Mouse (Mus musculus): ENCODE measurements around the gene Trak1.

The Trak1 gene

DNA sequence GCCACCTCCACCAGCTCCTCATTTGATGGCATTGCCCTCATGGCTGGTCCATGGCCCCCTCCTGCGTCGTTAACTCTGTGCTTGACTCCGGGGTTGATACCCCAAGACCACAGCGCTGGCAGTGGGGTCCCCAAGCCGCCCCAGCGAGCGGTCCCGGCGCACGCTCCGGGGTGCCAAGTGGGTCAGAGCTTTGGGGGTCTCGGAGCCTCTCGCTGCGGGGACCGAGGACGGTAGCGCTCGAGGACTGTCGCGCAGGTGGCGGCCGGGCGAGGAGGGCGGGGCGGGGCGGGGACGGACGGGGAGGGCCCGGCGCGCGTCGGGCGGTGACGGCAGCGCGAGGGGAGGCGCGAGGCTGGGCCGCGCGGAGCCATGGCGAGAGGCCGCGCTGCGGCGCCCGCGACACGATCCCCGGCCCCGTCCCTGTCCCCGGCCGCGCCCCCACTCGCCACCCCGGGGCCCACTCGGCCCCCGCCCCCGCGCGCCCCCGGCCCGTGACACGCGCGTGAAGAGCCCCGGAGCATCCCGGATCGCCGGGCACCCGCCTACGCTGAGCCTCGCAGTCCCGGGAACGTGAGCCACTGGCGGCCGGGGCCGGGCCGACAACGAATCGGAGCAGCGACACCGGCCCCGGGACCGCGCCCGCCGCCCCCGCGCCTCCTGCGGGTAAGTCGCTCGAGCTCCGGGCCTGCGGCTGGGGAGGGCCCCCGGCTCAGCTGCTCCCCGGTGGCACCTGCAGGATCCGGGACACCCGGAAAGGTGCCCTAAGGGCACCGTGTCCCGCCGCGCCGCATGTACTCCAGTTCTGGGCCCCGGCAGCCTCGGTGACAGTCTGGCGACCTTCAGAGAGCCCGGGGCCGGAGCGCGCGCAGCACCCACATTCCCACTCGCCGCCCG, at the start of gene Trak1:
Gene Trak1, plus strand, starts transcription at position 332 of the 894 bp plus-strand sequence.
- DNase-seq (ENCODE audit: low read depth, low spot score) = no peak

DNA sequence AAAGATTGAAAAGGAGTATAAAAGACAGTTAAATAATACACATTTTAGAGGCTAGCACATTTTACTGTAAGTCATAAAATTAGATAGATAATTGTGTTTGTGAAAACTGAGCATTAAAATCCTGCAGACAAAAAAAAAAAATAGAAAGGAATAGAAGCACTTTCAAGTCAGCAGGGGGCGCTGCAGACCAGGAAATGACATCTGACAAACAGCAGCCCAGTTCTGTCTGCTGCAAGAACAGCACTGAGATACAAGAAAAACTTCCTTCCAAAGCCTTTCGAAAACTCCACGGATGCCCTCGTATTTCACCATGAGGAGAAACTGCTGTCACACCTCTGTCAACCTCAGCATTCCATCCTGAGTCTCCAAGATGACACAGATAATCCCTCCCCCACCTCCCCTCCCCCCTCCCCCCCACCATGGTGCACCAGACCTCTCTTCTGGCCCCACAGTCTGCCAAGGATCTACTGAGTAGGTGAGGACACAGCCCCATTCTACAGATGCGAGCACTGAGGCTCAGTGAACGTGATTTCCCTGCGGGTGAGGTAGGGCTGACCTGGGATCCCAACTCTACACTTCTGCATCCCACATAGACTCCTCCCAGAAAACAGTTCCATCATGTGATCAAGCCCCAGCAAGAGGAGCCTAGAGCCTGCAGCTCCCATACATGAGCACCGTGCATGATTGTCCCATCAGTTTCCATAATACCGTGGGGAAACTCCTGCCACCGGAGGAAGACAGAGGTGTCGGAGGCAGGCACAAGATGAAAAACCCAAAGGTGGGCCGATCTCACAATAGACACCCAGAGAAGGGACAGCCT, 49.1 kb upstream of the Trak1 start:
- DNase-seq (ENCODE audit: low read depth, low spot score) = peak; percentile 80

DNA sequence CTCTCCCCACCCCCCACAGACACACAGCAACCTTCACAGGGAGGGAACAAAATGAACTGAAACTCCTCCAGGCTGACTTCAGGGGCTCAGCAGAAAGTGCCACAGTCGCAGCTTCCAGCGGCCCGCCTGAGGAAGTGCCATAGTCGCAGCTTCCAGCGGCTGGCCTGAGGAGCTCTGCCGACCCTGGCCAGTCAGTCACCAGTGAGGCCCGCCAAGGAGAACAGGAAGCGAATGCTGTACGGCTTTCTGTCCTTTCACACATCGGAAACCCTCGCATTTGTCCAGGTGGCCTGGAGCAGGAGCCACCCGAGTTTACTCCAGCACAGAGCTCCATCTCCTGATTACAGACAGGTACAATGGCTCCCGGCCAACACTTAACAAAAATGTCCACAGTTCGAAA, 47.5 kb upstream of the Trak1 start:
- no peak for DNase-seq (ENCODE audit: low read depth, low spot score)

DNA sequence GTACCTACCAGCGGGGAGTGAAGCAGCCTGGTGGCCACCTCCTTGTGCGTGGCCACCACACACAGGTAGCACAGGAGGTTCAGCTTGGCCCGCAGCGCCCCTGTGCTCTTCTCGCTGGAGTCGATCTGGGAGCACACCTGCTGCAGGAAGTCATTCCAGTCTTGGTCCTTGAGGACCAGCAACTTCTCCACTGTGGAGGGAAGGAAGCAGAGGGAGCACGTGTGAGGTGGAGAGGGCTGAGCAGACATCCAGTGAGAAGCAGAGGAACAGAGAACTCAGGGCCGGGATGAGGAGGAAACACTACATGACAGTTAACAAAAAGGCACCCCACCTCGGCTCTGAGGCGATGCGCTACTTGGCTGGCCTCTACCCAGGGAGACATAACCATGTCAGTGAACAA, 46.4 kb upstream of the Trak1 start:
- no peak for DNase-seq (ENCODE audit: low read depth, low spot score)

DNA sequence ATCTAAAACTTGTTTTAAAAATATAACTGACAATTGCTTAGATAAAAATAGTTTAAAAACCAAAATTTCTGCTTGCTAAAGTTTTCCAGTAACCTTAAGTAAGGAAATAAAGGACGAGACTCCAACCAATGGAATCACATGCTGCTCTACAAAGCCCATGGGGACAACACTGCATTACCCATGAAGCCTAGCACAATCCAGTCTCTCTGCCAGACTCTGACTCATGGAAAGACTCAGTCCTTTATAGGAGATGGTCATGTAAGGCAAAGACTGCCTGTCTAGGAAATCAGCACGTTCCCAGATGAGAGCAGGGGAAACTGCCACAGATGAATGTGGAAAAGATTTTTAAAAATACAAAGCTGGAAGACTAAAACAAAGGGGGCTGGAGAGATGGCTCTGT, 43.3 kb upstream of the Trak1 start:
- no peak for DNase-seq (ENCODE audit: low read depth, low spot score)

DNA sequence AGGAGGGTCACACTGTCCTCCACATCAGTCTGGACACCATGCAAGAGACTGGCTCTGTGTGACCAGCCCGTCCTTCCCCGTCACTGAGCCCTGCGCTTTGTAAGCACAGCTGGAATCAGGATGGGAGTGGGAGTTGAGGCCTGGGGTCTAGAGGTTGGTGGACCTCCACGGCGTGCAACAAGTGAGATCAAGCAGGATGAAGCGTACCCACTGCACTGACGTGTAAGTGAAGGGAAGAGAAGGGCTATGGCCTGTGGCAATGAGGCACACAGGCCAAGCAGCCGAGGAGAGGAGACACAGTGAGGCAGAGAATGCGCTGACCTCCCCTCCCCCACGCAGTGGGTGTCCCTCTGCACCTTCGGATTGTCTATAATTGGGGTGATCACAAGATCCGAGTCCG, 42.5 kb upstream of the Trak1 start:
- no peak for DNase-seq (ENCODE audit: low read depth, low spot score)

DNA sequence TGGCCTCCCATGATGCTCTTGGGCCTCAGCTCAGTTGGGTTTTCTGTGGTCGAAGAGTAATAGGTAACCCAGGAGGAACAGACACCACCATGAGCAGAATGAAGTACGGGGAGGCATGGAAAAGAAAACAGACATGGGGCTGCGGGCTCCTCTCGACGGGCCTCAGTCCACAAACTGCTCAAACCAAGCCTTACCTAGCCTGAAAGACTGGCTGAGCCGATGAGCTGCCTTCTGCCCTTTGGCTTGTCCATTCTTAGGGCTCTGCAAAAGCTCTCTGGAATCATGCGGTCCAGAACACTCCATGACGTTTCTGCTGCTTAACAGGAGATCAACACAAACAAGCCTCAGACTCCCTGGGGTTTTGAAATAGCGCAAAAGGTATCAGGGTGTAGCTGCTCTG, 40.2 kb upstream of the Trak1 start:
- no peak for DNase-seq (ENCODE audit: low read depth, low spot score)

DNA sequence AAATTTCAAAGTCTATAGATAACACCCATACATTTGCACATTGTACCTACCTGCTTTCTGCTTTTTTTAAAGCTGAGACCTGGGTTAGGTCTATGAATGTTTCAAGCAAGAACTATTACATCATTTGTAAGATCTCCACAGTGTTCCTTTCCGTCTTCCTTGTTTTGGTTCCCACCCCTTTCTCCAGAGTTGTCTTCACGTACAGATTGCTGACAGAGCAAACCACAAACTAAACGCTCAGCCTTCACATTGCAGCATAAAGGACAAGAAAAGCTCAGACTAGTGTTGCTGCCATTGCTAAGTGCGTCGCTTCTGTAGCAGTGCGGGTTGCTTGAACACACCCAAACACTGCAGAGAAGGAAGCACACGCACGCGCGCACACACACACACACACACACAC, 32.0 kb upstream of the Trak1 start:
- DNase-seq (ENCODE audit: low read depth, low spot score) = no peak

DNA sequence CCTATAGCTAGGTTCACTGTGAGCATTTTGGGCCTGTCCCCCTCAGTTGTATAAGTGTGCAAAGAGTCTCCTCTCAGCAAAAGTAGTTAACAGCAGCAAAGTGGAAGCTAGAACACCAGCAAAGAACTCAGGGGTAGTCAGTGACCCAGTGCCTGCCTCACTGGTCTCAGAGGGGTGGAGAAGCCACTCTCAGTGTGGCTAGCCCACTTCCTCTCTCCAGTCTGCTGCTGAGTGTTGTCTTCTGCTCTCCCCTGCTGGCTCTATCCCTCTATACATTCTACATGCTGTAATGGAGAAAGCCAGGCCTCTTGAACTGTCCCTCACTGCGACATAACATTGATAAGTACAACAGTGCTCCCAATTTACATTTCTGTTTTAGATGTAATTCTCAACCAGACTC, 26.2 kb upstream of the Trak1 start:
- DNase-seq (ENCODE audit: low read depth, low spot score) = no peak

DNA sequence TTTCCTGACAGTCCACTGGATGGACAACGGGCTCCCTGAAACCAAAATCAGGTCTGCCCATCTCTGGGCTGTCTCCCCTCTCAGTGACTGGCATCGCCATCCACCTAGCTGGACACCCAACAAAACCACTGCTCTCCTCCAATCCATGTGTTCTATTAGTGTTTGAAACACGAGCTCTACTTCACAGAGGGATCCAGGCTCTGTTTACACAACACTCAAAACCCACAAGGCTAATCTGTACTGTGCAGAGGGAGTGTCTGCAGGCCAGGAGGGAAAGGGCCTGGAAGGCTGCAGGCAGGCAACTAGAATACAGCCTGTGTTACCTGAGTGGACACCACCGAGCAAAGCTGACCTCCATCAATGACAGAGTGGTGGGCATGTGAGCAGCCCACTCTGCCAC, 25.7 kb upstream of the Trak1 start:
- DNase-seq (ENCODE audit: low read depth, low spot score) = no peak

DNA sequence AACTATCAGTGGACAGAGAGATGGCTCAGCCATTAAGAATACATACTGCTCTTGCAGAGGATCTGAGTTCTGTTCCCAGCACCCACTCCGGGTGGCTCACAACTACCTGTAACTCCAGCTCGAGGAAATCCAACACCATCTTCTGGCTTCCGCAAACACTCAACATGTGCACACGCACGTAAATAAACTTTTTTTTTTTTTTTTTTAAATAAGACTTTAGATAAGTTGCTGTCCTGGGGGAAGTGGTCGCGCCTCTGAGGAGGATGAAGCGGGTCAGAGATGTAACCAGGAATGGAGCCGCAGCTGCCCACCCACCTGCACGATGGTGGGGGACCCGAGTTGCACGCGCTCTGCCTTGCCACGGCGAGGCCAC, 20.6 kb upstream of the Trak1 start:
- no peak for DNase-seq (ENCODE audit: low read depth, low spot score)

DNA sequence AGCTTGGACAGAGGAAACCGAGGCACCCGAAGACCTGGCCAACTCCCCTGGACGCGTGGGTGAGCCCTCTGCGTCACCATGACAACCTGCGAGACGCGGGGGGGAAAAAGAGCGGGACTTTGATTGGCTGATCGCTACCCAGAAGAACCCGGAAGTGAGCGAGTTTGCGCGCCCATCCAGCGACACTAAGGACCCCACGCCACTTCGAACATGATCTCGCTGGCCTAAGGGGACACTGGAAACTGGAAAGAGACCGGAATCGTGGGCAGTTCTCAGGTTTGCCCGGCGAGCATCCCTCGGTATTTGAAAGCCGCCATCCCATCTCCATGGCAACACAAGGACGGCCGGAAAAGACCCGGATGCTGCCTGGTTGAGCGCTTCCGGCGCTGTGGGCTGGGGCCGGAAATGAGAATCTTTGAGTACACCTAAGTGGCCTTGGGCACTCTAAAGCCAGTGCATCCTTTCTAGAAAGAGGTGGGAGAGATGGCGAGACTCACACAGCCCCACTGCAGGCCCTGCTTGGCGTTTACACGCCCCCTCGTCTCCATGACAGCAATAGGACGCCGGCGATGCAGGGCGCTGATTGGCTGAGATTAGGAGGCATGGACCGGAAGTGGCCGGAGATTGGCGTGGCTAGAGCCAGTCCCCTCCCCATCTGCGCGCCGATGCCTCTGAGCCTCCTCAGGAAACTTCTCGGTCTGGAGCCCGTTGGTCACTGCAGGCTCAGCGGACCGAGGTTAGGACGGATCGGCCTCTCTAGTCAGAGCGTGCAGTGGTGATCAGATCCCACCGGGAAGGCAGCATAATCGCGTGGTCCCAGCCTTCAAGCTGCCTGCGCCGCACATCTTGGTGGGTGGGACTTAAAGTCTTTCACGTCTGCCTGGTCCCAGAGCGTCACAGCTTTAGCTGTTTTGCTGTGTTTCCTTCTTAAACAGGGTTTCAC, 19.9 kb upstream of the Trak1 start, which contains the start of gene Ulk4:
Gene Ulk4, minus strand, starts transcription at position 80 of the 943 bp plus-strand sequence.
- peak; percentile 87 for DNase-seq (ENCODE audit: low read depth, low spot score)

DNA sequence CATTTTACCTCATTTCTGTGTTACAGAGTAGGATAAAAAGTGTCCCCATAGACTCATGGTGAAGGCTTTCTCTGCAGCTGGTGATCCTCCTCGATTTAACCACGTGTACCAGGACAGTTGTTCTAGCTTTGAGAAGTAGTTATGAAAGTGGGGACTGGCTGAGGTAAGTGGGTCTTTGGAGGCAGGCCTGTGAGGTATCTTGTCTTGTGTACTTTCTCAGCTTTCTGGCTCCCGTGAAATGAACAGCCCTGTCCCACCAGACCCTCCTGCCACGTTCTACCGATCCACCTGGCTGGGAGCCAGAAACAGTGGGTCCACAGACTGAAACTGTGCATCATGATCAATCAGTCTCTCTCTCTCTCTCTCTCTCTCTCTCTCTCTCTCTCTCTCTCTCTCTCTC, 18.1 kb upstream of the Trak1 start:
- DNase-seq (ENCODE audit: low read depth, low spot score) = no peak

DNA sequence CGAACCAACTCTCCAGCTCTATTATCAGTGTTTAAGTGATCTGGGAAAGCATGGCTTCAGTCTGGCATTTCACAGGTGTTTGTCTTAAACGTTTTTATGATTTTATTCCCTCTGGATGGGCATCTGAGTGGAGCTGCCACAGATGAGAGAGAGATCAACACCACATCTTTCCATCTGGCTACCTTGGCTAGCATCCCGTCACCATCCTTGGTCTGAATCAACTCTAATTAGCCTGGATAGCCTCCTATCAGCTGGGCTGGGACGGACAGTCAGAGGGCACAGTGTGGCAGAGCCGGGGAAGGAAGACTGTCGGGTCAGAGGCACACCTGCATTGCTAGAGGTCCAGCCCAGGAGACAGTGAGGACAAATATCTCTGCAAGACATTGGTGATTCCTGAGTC, 15.4 kb upstream of the Trak1 start:
- DNase-seq (ENCODE audit: low read depth, low spot score) = no peak

DNA sequence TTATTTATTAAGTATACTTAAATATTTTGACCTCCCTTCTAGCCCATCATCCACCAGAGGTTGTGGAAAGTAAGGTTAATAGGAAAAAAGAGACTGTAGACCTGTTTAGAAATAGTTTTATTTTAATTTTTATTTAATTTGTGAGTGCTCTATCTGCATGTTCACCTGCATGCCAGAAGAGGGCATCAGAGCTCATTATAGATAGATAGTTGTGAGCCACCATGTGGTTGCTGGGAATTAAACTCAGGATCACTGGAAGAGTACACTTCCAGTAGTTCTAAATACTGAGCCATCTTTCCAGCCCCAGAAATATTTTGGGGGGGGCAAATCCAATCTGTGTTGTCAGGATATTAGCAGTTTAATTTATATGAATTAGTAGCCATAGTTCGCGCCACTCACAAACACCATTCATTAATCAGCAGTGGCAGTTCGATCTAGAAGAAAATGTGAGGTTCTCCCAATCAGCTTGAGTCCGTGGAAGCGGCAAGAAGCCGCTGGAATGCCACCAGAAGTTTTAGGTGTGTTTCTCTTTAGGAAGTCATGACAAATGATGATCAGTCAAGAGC, 13.6 kb upstream of the Trak1 start:
- DNase-seq (ENCODE audit: low read depth, low spot score) = no peak

DNA sequence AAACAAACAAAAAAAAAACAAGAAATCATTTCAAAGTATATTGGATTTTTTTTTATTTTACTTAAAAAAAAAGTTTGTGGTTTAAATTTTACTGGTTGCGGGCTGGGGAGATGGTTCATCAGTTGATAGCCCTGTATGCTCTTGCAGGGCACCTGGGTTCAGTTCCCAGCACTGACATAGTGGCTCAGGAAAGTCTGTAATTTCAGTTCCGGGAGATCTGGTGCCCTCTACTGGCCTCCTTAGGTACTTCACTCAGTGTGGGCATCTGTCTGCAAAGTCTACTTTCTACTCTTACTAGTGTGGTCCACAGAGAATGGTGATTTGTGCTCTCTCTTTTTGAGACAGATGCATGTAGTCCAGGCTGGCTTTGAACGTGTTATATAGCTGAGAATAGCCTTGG, 12.9 kb upstream of the Trak1 start:
- DNase-seq (ENCODE audit: low read depth, low spot score) = no peak

DNA sequence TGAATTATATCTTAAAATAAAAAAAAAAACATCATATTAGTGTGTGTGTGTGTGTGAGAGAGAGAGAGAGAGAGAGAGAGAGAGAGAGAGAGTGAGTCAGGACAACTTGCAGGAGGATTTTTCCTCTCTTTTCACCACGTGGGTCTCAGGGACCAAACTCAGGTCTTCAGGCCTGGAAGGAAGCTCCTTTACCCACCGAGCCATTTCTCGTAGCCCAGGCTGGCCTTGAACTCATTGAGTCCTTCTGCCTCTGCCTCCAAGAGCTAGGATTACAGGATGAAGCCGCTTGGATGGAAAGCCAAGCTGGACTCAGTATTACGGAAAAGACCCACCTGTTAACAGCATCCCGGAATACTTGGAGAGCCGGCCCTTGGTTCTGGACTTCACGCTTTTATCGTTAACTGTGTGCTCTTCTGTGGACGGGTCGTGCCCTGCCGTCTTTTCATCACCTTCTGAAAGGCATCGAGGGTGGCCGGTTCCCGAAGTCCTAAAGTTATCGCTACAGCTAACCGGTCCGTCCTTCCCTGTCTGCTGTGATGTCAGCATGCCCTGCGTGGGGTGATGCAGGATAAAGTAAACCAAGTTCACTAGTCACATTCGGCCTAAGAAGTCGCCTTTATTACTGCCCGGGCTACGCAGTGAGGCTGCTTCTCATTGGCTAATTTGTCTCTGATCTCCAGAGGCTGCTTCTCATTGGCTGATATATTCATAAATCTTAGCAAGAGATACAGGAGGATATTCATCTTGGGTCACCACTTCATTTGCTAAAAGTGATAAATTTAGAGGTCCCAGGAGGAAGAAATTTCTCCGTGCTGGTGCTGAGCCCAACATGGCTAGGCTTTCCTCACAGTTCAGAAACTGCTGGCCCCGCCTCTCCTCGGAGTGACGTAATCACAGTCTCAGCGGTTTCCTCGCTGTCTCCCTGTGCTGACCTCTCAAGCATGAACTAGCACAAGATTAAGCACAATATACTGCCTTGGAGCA, 11.7 kb upstream of the Trak1 start:
- no peak for DNase-seq (ENCODE audit: low read depth, low spot score)

DNA sequence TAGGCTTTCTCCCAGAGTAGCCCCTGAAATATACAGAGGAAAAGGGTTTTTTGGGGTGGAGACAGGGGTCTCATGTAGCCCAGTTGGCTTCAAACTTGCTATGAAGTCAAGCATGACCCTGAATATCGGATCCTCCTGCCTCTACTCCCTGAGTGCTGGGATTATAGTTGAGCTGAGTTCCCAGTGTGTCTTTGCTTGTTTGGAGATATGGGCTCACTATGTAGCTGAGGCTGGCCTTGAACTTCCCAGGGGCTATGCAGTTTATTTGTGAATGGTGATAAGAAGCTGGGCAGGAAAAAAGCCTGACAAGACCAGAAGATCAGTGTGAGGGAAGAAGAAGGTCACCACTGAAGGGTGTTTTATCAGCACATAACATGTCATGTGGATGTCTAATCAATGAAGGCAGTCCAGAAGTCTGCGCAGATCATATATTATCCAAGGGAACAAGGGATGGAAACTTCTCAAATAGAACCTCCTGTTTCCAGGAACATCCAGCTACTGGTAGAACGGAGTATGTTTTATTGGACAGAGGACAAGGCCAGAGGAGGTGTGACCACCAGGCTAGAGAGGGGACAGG, 10.9 kb upstream of the Trak1 start:
- DNase-seq (ENCODE audit: low read depth, low spot score) = no peak

DNA sequence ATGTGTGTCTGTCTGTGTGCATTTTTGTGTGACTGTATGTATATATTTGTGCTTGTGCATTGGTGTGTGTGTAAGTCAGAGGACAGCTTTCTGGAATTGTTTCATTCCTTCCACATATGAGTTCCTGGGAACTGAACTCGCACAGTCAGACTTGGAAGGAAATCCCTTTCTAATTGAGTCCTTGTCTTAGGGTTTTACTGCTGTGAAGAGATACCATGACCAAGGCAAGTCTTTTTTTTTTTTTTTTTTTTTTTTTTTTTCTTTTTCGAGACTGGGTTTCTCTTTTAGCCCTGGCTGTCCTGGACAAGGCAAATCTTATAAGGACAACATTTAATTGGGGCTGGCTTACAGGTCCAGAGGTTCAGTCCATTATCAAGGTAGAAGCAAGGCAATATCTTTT, 6.0 kb upstream of the Trak1 start:
- DNase-seq (ENCODE audit: low read depth, low spot score) = no peak

DNA sequence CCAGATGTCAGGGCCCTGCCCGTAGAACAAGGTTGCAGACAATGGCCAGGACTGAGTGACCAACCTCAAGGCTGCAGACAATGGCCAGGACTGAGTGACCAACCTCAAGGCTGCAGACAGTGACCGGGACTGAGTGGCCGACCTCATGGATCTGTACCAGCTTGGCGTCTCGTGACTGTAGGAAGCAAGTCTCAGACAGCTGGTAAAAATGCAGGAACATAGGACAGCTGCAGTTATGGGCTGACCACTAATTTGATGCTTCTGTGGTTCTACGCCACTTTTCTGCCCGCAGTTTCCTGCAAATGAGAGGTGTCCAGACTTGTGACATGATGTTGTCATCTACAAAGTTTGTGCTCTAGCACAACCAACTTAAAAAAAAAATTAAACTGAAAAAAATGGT, 4.1 kb upstream of the Trak1 start:
- DNase-seq (ENCODE audit: low read depth, low spot score) = no peak

Data from embryo, embryonic 11.5 days (tissue).